In genomic region chr3:149087488-149087887, GRCm38 (mm10) we compare ENCODE assay signal across 14 mouse cellular contexts.
DNase-seq lines count a peak whose midpoint lies in the region; ATAC-seq and TF ChIP-seq lines count a peak whose summit lies in the region.
"Had no signal": no experiment of that assay in that cellular context is flagged by ENCODE, and none has a peak within 500 bp of the region (broad histone marks: within the 10 kb centered on the region; RNA-seq: fewer than 3 reads in every experiment).

No protein-coding gene starts in this region.

- no peak overlapping the region for H3K27ac ChIP-seq in lung, embryonic 14.5 days (ENCODE audit: low read depth)
- H3K27ac ChIP-seq in embryonic facial prominence, embryonic 12.5 days, result no peak overlapping the region
- H3K27ac ChIP-seq: limb, embryonic 15.5 days had no signal

- TF ChIP-seq CTCF in lung, embryonic 14.5 days (IDR thresholded peaks at IDR 0.05; ENCODE audit: low read depth), result no peak

- no peaks in the 10 kb centered on the region for H3K27me3 ChIP-seq in lung, embryonic 14.5 days (ENCODE audit: insufficient read depth, low read length)
- H3K27me3 ChIP-seq in embryonic facial prominence, embryonic 12.5 days, result no peaks in the 10 kb centered on the region
- H3K27me3 ChIP-seq: limb, embryonic 15.5 days; Patski had no signal

- no peaks in the 10 kb centered on the region for H3K9me3 ChIP-seq in lung, embryonic 14.5 days (ENCODE audit: low read depth, low read length)
- no peaks in the 10 kb centered on the region for H3K9me3 ChIP-seq in embryonic facial prominence, embryonic 12.5 days
- H3K9me3 ChIP-seq: limb, embryonic 15.5 days had no signal

- H3K9ac ChIP-seq in lung, embryonic 14.5 days, result no peak overlapping the region
- H3K9ac ChIP-seq in embryonic facial prominence, embryonic 12.5 days, result no peak overlapping the region
- H3K9ac ChIP-seq: limb, embryonic 15.5 days had no signal

- peaks cover 32% of the 10 kb centered on the region for H3K4me1 ChIP-seq in lung, embryonic 14.5 days (ENCODE audit: insufficient read depth)
- H3K4me1 ChIP-seq in embryonic facial prominence, embryonic 12.5 days, result peaks cover 49% of the 10 kb centered on the region

- H3K36me3 ChIP-seq in lung, embryonic 14.5 days (ENCODE audit: insufficient read depth), result no peaks in the 10 kb centered on the region
- no peaks in the 10 kb centered on the region for H3K36me3 ChIP-seq in embryonic facial prominence, embryonic 12.5 days
- H3K36me3 ChIP-seq: limb, embryonic 15.5 days had no signal

- no peak for ATAC-seq in lung, embryonic 14.5 days (ENCODE audit: insufficient read depth)
- no peak for ATAC-seq in embryonic facial prominence, embryonic 12.5 days (ENCODE audit: insufficient number of reproducible peaks, insufficient read depth, low FRiP score, low TSS enrichment)
- ATAC-seq: Patski had no signal

- WGBS in lung, embryonic 14.5 days, result 46% methylated on average over 8 of the region's 8 CpGs
- 64% methylated on average over 8 of the region's 8 CpGs for WGBS in embryonic facial prominence, embryonic 12.5 days

- H3K4me2 ChIP-seq in lung, embryonic 14.5 days, result no peak overlapping the region
- H3K4me2 ChIP-seq in embryonic facial prominence, embryonic 12.5 days (replicated peaks), result 0 out of 2 replicates have a peak overlapping the region, but pooled peaks have one; percentile 13
- H3K4me2 ChIP-seq: limb, embryonic 15.5 days; midbrain, embryonic 11.5 days had no signal

- H3K4me3 ChIP-seq in lung, embryonic 14.5 days (ENCODE audit: low read depth, low read length), result no peak overlapping the region
- no peak overlapping the region for H3K4me3 ChIP-seq in embryonic facial prominence, embryonic 12.5 days
- H3K4me3 ChIP-seq: limb, embryonic 15.5 days had no signal

- peak; percentile 54 for DNase-seq in lung, embryonic 14.5 days
- no peak for DNase-seq in lung, postnatal 25 days (ENCODE audit: low spot score)
- peak; percentile 77 for DNase-seq in kidney, adult 18-20 months
- DNase-seq in kidney, postnatal 4 days, result peak; percentile 46 to 70
- no peak for DNase-seq in cerebellum, postnatal 36 days
- no peak for DNase-seq in cerebellum, postnatal 14 days
- no peak for DNase-seq in gastrocnemius, postnatal 4 days (ENCODE audit: low spot score in 2 of 2)
- DNase-seq: adrenal gland, postnatal 10 days; gastrocnemius, postnatal 14 days; right cerebral cortex, adult 18-20 months had no signal

Comparison
In these comparisons a context has a peak if more than half of its experiments do, and no peak if none do; other contexts are left out.
1. DNase-seq: peak in lung, embryonic 14.5 days (single experiment), kidney, adult 18-20 months (single experiment) and kidney, postnatal 4 days (2 of 2); none in lung, postnatal 25 days (single experiment), cerebellum, postnatal 36 days (0 of 2), cerebellum, postnatal 14 days (0 of 2) and gastrocnemius, postnatal 4 days (0 of 2).